Mouse (Mus musculus) liver, adult (tissue): ENCODE results near the gene Gsta2.
"Not testable (repeated sequence)": the region's sequence is repeated elsewhere in the genome, so short reads cannot be mapped to it uniquely, and the experiment has no call there.

ENCODE experiments used
- GATA4 ChIP-seq: IDR thresholded peaks from 2 replicates; pipeline ENCODE4 v1.6.1; 2014; ENCODE audit warnings: mild to moderate bottlenecking, low read length; ENCODE audit not compliant: insufficient replicate concordance

The Gsta2 gene

DNA sequence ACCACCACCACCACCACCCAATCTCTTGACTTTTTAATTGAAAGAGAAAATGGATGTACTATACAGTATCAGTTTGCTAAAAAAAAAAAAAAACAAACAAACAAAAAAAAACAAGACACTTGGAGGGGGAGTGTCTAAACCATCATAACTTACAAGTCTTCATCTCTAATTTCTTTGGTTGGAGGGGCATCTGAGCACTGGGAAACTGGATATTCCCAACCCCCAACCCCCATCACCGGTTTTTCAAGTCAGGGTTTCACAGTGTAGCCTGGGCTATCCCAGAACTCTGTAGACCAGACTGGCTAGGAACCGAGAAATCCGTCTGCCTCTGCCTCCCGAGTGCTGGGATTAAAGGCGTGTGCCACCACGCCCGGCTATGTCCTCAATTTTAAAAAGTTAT, 14.2 kb upstream of the Gsta2 start:
- TF ChIP-seq GATA4: no peak

DNA sequence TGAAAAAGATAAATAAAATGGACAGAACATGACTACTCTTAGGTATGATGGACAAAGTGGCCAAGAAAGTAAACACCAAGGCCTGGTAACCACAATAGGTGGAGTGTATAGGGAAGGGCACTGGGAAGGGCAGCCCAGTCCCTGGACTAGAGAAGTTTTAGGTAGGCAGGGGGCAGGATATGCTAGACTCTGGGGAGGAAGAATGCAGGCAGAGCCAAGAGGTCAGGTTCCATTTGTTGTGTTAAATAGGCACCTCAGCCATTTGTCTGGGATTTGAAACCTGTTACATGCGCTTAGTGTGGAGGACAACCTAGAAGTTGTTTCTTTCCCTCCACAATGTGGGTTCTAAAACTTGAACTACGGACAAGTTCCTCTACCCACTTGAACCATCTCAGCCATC, 13.8 kb upstream of the Gsta2 start:
- no peak for TF ChIP-seq GATA4

- no peak for TF ChIP-seq GATA4
These were observed 13.2 kb upstream of the Gsta2 start for GRCm38 (mm10) chr9:78368671-78369293.

- TF ChIP-seq GATA4: not testable (repeated sequence)
These were observed 12.4 kb upstream of the Gsta2 start, which contains the start of gene Dppa5a for GRCm38 (mm10) chr9:78367959-78368358. Gene Dppa5a (minus strand): TSS chr9:78368177.

- TF ChIP-seq GATA4: no peak
These were observed 10.4 kb upstream of the Gsta2 start for GRCm38 (mm10) chr9:78365850-78366544.

GRCm38 (mm10) chr9:78364701-78365100, 9.1 kb upstream of the Gsta2 start:
- TF ChIP-seq GATA4: no peak

GRCm38 (mm10) chr9:78363374-78363773, 7.8 kb upstream of the Gsta2 start:
- TF ChIP-seq GATA4: no peak

GRCm38 (mm10) chr9:78360484-78360872, 4.9 kb upstream of the Gsta2 start:
- no peak for TF ChIP-seq GATA4

DNA sequence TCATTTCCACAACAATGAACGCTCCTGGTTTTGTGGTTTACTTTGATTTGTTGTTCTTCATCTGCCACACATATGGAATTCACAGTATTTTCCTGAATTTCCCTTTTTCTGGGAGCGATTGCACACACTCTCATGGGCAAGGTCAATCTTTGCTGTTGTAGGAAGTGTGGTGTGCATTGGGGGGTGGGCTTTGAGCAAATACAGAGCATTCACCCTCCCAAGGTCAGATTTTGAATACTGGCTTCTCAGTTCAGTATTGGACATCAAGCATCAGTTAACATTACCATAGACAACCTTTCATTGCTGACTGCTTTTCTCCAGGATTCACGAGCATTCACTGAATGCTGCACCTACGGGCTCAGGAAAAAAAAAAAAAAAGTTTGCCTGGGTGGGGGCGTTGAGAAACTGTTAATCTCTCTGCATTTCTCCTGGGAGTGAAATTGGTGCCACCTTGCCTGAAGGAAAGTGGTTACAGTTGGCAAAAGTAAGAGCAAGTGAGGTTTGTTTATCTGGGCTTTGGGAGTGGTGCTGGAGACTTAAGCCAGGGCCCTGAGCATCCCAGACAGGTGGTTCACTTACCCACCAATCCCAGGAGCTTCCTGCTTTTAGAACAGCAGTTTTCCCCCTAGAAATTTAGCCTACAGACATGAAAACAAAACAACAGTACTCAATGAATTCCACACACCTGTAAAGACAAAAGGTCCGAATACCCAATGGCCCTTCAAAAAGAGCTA, 4.3 kb upstream of the Gsta2 start:
- no peak for TF ChIP-seq GATA4

DNA sequence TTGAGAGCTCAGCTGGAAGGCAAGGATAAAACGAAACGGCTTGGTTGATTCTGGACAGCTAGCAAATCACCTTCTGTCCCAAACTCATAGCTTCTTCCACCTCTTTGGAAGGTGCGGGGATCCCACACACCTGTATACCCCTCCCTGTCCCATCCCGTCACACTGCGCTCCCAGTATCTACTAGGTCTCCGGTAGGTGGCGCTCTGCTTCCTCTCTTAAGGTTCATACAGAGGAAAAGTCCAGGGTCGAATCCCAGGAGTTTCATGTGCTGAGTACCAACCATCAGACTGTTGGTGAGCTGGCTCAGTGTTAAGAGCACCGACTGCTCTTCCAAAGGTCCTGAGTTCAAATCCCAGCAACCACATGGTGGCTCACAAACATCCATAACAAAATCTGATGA, 2.5 kb upstream of the Gsta2 start:
- TF ChIP-seq GATA4: no peak

- no peak for TF ChIP-seq GATA4
These were observed 666 bp downstream of the Gsta2 start for GRCm38 (mm10) chr9:78354665-78355578.

DNA sequence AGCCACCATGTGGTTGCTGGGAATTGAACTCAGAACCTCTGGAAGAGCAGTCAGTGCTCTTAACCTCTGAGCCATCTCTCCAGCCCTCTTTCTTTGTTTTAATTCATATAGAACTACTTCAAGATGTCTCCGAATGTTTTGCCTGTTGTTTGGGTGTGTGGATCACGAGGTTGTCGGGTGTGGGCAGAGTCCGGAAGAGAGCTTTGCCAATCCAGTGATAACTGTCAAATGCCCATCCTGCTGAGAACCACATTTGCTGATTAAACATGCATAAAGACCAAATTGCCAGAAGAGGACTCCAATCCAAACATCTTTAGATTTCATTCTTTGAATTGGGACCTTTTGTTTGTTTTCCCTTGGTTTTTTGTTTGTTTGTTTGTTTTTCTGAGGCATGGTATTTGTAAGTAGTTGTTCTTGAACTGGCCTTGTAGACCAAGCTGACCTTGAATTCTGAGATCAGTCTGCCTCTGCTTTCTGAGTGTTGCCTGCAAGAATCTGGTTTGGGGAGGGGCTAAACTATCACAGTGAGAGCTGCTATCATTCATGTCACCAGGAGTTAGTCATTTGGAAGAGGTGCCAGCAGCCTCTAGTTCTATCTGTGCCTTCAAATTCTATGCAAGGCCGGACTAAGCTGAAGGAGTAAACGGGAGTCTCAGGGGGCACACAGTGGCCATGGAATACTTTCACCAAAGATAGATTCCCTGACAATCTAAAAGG, 3.9 kb downstream of the Gsta2 start:
- TF ChIP-seq GATA4: no peak

DNA sequence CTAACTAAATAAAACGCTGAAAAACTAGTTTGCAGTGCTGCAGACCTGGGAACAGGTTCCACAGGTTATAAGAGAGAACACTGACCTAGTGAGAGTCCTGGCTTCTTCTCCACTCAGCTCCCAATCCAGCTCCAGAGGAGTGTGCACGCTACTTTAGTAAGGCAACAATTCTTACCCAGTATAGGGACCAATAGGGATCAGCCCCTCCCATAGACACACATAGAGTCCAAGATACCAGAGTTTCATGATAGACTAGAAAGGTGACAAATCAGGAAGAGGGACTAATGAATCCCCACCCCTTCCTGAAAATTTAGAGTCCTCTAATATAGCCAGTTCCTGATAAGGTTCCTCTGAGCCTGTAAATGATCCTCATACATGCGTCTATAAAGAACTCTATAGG, 8.6 kb downstream of the Gsta2 start:
- TF ChIP-seq GATA4: no peak

DNA sequence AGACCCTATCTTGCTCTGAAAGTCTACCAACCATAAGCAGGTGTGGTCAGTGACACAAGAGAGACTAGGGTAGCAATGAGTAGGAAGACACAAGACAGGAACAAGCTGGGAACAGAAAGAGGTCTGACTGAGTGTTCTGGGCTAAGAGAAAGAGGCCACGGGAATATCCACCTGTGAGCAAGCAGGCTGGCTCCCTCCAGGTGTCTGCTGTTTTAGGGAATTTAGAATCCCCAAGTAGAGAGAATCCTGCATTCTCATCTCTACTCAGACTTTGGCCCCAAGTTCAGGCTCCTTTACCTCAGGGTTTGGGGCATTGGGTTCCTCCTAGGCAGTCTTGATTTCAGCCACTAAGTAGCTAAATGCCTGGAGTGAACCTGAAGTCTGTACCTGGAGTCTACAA, 28.3 kb downstream of the Gsta2 start, which contains the start of gene Omt2b:
Gene Omt2b, plus strand, starts transcription at position 301 of the 400 bp plus-strand sequence.
- not testable (repeated sequence) for TF ChIP-seq GATA4
